Mouse (Mus musculus) heart, adult 9 months (tissue): ENCODE measurements around the gene Wdr70.

Source experiments
- DNase-seq, 2 experiments: peaks; one replicate each; pipeline ENCODE4 v3.0.0; 2022; ENCODE audit warnings: low spot score in 2 of 2

Gene Wdr70

DNA sequence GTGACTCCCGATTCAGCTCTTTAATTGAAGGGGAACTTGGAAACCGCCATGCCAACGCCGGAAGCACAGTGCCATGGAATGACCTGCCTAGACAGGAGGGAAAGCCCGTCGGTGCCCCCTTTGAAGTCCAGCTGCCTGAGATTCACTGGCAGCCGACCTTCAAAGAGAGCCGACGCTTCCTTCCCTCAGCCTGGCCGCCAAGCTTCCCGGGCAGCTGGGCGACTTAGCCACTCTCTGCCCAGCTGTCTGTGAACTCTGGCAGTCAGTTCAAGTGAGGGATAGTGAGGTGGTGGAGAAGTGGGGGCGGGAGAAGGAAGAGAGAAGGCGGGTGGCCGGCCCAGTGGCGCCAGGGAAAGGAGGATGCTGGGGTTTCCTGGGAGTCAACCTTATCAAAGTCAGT lies 164.9 kb downstream of the Wdr70 start:
- peak; percentile 6 to 17 for DNase-seq

DNA sequence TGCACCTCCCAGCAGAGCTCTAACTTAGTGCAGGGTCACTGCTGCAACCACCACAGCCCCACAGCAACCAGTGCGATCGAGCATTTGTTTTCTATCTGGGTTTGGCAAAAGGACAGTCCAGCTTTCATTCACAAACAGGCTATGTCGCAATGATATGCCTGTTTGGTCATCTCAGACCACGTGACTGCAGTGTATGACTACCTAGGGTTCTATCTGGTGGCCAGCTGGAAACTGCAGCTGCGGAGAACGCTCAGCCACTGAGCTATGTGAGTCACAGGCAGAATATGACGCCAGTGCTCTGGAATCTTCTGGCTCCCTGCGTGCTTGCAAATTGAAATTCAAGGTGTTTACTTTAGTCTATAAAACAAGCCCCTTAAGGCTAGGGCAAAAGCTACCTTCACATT lies 167.4 kb downstream of the Wdr70 start:
- peak; percentile 89 for DNase-seq

GRCm38 (mm10) chr15:7925382-7925781 lies 173.6 kb downstream of the Wdr70 start:
- no peak for DNase-seq

- DNase-seq, result no peak
Observed at GRCm38 (mm10) chr15:7923281-7923680, 175.7 kb downstream of the Wdr70 start.

DNA sequence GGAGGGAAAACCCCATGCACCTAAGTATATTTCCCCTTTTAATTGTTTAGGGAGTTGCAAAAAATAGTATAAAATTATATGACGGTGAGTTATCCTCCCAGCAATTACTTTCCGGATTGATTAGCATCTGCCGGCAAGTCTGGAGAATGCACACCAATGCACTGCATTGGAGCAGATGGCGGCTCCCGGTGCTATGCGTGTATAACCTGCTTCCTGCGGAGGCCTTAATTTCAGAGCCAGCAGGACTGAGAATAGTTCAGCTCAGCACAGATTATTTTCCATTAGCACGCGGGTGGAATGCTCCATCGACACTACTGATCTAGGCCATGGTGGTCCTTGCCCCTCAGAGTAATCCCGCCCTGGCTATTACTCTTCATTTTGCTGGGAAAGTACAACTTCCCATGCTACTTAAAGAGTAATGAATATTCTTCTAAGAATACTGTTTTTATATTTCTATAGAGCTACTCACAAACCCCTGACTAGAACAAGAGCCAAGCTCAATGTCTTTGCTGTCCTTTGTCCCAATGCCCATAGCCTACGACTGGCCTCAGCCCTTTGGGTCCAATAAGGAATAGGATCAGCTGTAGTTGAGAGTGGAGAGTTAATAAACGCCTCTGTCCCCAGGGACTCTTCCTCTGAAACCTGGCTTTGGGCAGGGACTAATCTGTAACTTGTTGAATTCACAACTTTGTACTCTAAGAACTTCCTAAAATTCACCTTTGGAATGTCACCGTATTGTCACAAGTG lies 176.5 kb downstream of the Wdr70 start:
- no peak for DNase-seq

DNA sequence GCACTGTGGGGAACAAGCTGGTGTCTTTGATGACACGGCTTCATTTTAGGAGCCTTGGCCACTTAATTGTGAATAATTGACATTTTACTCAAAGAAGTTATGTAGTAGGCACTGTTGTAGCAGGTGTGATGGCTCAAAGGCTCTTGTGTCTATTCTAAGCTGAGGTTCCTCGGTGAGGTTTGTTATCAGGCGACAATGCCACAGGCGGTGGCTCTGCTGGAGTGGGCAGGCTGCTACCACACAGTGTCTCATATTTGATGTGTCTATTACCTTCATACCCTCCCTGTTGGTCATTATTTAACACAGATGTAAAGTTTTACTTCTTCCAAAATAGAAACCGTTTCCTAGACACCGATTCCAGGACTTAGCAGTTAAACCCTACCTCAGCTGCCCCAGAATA lies 177.9 kb downstream of the Wdr70 start:
- no peak for DNase-seq

GRCm38 (mm10) chr15:7906491-7907035 lies 192.4 kb downstream of the Wdr70 start:
- DNase-seq, result no peak

DNA sequence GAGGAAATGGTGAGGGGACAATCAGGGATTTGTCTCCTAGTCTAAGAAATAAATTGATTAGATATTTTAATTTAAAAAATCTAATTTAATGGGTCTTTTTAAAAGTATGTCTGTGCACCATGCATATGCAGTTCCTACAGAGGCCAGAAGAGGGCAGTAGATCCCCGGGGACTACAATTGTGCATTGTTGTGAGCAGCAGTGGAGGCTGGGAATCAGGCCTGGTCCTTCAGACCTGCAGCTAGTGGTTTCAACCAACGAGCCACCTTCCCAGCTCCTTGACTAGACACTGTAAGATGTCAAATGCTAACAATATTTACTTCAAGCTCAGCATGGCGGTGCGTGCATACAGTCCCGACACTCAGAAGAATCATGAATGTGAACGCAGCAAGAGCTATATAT lies 199.7 kb downstream of the Wdr70 start:
- DNase-seq, result no peak

DNA sequence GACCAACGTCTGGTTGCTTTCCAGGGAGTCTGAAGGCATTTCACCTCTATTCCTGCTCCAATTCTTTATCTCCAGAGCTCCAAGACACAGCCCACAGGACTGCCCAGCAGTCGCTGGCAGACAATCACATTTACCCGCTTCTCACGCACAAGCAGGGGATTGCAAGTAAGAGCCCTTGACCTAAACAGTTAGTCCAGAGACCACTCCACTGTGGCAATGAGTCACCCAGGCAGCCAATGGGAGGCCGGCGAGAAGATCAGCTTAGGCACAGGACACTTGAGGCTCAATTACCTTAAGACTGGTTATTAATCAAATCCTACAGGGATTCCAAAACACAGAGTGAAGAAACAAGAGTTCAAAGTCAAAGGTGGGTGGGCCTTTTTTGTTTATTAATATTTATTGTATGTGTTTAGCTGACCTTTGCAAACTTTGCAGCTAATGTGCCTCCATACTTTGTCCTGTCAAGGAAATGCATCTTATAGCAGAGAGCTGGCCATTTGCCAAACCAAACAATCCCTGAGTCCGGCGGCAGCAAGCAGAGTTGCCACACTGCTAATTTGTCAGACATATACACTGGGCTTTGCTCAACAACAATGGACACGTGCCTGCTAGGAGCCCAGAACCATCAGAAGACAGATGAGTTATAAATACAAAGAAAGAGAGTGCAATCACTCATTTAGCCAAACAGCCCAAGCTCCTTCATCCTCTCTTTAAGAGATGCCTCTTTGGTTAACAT lies 207.3 kb downstream of the Wdr70 start:
- DNase-seq, result no peak

GRCm38 (mm10) chr15:7890286-7890685 lies 208.7 kb downstream of the Wdr70 start:
- no peak for DNase-seq

GRCm38 (mm10) chr15:7889362-7889674 lies 209.7 kb downstream of the Wdr70 start:
- no peak for DNase-seq

GRCm38 (mm10) chr15:7888617-7889361 lies 210.2 kb downstream of the Wdr70 start:
- DNase-seq, result no peak

DNA sequence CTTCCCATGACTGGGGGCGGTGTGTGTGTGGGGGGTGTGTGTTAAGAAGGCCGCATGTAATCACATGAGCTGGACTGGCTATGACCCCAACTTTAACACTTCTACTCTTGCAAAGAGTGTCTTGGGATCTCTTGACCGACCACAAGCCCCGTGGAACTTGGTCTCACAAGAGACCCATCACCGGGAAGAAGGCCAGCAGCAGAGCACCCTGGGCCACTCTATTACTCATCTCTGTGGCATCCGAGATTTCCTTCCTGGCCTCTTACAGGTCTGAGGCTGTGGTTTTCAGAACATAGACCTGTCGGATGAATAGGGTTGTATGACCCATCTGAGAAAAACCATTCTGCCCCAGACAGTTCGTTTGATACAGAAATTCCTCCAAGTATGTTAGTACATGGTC lies 212.4 kb downstream of the Wdr70 start:
- no peak for DNase-seq

DNA sequence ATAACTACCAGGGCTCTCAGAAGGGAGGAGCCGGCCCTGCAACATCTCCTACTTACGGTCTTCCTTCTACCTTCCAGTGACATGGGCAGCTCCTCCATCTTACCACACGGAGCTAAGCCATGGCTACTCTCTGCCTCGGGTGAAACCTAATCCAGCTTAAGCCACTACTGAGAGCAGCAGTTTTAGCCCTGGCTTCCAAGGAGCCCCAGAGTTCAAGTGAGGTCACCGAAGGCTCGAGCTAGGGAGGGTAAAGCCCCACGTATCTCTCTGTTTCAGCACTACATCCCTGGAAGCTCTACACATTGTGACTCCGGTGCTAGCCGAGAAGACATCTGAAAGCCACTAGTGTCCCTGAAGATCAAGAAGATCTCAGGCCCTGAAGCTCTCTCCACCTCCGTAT lies 213.9 kb downstream of the Wdr70 start:
- DNase-seq, result no peak

- no peak for DNase-seq
Observed at GRCm38 (mm10) chr15:7884181-7884580, 214.8 kb downstream of the Wdr70 start.

DNA sequence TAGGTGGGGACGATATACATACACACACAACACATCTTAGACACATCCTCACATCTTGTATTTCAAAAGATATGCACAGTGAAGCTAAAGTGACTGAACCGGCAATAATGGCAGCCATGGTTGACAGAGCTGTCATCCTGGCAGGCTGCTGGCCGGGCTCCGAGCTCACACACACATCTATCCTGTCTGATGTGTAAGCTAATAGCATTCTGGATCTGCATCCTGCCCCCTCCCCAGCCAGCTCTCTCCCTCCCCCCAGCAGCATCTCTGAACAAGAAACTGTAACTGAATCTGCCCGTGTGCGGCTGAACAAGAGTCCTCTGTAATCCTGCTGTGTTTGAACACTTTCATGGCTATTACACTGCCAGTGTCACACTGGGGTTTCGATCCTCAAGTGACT lies 219.1 kb downstream of the Wdr70 start:
- DNase-seq, result no peak

DNA sequence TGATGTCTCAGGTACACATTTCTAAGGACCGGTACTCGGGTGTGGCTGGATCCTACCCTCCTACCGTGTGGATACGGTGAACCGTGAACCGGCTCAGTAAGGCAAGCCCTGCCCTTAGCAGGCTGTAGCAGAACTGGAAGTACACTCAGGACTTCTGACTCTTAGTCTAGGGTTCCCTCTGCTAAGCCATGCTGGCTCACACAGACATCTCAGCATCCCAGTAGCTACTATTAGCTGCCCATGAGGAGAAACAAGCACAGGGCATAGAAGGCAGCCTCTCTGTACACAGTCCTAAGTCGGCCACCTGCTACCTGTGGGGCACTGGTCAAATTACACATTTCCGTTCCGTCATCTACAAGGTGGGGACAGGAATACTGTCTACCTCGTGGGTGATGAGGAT lies 220.1 kb downstream of the Wdr70 start:
- DNase-seq, result no peak

DNA sequence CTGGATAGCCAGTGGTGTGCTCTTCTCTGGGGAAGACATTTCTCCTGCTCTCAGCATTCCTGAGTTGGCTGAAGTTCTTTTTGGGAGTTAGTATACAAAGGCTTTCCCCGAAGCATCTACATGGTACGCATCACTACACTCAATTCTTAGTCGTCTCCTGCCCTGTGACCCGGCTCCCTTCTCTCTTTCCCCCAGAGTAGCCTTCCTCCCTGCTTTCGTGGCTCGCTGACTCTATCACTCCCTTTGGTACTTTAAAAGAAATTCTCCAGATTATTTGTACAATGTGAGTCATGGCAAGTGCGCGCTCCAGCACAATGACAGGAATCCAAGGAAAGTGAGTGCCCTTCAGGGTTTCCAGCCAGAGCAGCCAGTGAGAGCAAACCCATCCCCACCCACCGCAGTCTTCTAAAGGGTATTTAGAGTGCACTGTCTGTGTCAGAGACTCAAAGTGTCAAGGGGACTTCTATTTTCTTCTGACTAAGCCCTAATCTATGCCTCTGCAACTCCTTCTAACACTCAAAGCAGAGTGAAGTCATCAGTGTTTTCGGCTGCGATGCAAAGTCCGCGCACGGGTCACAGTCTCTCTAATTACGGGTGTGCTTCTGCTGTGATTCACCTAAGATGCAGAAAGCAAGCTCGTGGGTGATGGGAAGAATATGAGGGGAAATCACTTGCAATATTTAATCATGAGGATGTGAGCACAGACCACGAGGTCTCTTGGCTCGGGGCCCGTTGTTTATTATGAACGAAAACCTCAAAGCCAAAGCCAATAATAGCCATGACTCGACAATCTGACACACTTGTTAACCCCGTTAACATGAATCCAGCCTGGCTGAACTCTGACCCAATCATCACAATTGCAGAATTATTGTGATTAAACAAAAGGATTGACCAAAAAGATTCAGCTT lies 221.2 kb downstream of the Wdr70 start:
- peak; percentile 3 to 5 for DNase-seq

DNA sequence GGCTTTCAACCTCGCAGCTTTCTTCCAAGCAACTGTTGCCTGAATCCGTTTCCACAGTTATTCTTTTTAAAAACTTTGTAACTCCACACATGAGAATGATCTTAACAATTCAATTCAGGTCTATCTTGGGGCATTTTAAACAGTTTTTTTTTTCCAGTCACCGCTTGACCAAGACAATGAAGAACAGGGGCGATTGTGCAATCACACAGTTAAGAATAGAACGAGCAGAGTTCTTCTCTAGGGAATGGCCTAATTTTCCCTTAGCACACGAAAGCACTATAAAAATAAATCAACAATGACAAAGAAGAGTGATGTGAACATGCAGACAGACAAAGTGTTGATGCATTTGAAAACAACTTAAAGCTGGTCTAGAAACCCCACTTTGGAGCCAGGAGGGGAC lies 223.1 kb downstream of the Wdr70 start:
- peak; percentile 3 to 10 for DNase-seq

- no peak for DNase-seq
Observed at GRCm38 (mm10) chr15:7872473-7872872, 226.5 kb downstream of the Wdr70 start.

- DNase-seq, result no peak
Observed at GRCm38 (mm10) chr15:7865305-7865704, 233.7 kb downstream of the Wdr70 start.

DNA sequence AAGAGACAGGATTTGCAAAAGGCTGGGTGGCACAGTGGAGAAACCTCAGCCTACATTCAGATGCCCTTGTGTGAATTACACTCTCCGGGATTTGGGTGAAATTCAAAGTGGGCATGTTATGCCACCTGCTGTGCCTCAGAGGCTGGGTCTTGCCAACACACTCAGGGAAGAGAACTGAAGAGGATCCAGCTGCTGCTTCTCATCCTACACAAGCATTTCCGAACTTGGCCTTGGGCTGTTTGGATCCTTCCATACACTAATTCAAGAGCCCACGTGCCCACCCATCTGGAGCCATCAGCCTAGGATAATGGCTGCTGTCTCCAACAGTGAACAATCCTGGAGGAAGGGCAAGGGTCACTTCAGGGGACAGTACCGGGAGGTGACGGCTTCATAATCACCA lies 235.7 kb downstream of the Wdr70 start:
- no peak for DNase-seq
